Mouse (Mus musculus): Measurements from ENCODE around the gene Atp1b3.

- TF ChIP-seq CTCF (IDR thresholded peaks at IDR 0.05; ENCODE audit: low read depth, low read length) (no peak), EP300 (IDR thresholded peaks at IDR 0.05; ENCODE audit: insufficient read depth, low read depth, low read length) (no peak)
These were observed at the start of gene Atp1b3 for GRCm38 (mm10) chr9:96364141-96364838.
